Mouse (Mus musculus): ENCODE measurements around the gene P2ry10. TPM values are rescaled to one million over a fixed set of nuclear protein-coding genes. Genes with fewer than 3 reads are reported as not detected.
"Not testable (repeated sequence)": the region's sequence is repeated elsewhere in the genome, so short reads cannot be mapped to it uniquely, and the experiment has no call there.

P2ry10 gene
- total and polyA plus RNA-seq, 3 experiments: 8.3 to 42.2 (median 9.7) TPM

DNA sequence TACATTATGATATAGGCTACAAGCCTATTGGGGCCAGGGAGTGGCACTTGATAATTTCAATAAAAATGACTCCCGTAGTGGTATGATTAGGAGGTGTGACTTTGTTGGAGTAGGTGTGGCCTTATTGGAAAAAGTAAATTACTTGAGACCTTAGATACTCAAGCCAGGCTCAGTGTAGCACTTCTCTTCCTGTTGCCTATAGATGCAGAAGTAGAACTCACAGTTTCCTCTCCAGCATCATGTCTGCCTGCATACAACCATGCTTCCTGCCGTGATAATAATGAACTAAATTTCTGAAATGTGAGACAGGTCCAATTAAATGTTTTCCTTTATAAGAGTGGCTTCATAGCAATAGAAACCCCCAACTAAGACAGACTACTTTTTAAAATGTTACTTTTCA, 45.9 kb upstream of the P2ry10 start:
- Histone ChIP-seq H3K4me1 (ENCODE audit: control insufficient read depth in 1 of 2, insufficient read depth in 2 of 2) (no peaks in the 10 kb centered on the region), H3K27me3 (replicated peaks) (no peaks in the 10 kb centered on the region), H3K27ac (ENCODE audit: insufficient read depth, low read depth) (no peak overlapping the region), H3K36me3 (replicated peaks in 1 of 2; ENCODE audit: control insufficient read depth in 1 of 2, insufficient read depth in 1 of 2, low read length in 1 of 2) (no peaks in the 10 kb centered on the region), H3K9me3 (replicated peaks; ENCODE audit: low read length) (no peaks in the 10 kb centered on the region), H3K9ac (ENCODE audit: insufficient read depth, low read depth) (no peak overlapping the region), H3K4me3 (replicated peaks in 1 of 3; ENCODE audit: low read depth in 2 of 3, low read length in 2 of 3, poor library complexity in 1 of 3) (no peak overlapping the region), H3K79me2 (replicated peaks; ENCODE audit: control insufficient read depth, extremely low read depth, insufficient read depth, poor library complexity, severe bottlenecking) (no peaks in the 10 kb centered on the region), H3K4me2 (ENCODE audit: insufficient read depth, low read depth, poor library complexity, severe bottlenecking) (no peak overlapping the region)
- no peak for DNase-seq (ENCODE audit: extremely low read depth)
- in situ Hi-C loops (cut with MboI; ENCODE audit: low pct_ligation_motif_present, low pct_unique_long_range_greater_than_20kb, low sequenced_read_pairs): no loop called here
- TF ChIP-seq CHD2 (IDR thresholded peaks at IDR 0.05; ENCODE audit: low read length): no peak
- no peak for TF ChIP-seq MYC (IDR thresholded peaks at IDR 0.05; ENCODE audit: low read depth, low read length)
- no peak for TF ChIP-seq PAX5 (IDR thresholded peaks at IDR 0.05; ENCODE audit: low read length)
- no peak for TF ChIP-seq GABPA (IDR thresholded peaks at IDR 0.05; ENCODE audit: insufficient replicate concordance, low read depth, low read length)
- TF ChIP-seq EP300 (IDR thresholded peaks at IDR 0.05; ENCODE audit: low read length): no peak
- dilution Hi-C loops (cut with MboI; ENCODE audit: extremely low pct_ligation_motif_present, extremely low pct_unique_long_range_greater_than_20kb, low sequenced_read_pairs): no loop called here

DNA sequence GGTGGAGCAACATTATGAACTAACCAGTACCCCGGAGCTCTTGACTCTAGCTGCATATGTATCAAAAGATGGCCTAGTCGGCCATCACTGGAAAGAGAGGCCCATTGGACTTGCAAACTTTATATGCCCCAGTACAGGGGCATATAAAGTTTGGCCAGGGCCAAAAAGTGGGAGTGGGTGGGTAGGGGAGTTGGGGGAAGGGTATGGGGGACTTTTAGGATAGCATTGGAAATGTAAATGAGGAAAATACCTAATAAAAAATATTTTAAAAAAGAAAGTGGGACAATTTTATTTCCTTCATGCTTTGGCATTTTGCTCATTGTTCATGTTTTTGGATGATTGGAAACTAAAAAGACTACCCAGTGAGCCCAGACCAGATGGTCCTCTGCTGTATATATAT, 4.9 kb upstream of the P2ry10 start:
- H3K4me2 ChIP-seq (ENCODE audit: insufficient read depth, low read depth, poor library complexity, severe bottlenecking); DNase-seq (ENCODE audit: extremely low read depth); H3K9me3 ChIP-seq (replicated peaks; ENCODE audit: low read length); H3K4me1 ChIP-seq (ENCODE audit: control insufficient read depth in 1 of 2, insufficient read depth in 2 of 2); H3K27me3 ChIP-seq (replicated peaks); H3K4me3 ChIP-seq (replicated peaks in 1 of 3; ENCODE audit: low read depth in 2 of 3, low read length in 2 of 3, poor library complexity in 1 of 3); H3K36me3 ChIP-seq (replicated peaks in 1 of 2; ENCODE audit: control insufficient read depth in 1 of 2, insufficient read depth in 1 of 2, low read length in 1 of 2); H3K79me2 ChIP-seq (replicated peaks; ENCODE audit: control insufficient read depth, extremely low read depth, insufficient read depth, poor library complexity, severe bottlenecking); H3K9ac ChIP-seq (ENCODE audit: insufficient read depth, low read depth); dilution Hi-C loops (cut with MboI; ENCODE audit: extremely low pct_ligation_motif_present, extremely low pct_unique_long_range_greater_than_20kb, low sequenced_read_pairs); H3K27ac ChIP-seq (ENCODE audit: insufficient read depth, low read depth); in situ Hi-C loops (cut with MboI; ENCODE audit: low pct_ligation_motif_present, low pct_unique_long_range_greater_than_20kb, low sequenced_read_pairs): not testable (repeated sequence)

GRCm38 (mm10) chrX:107084320-107084719, 4.0 kb upstream of the P2ry10 start:
- Histone ChIP-seq H3K4me3 (replicated peaks in 1 of 3; ENCODE audit: low read depth in 2 of 3, low read length in 2 of 3, poor library complexity in 1 of 3) (no peak overlapping the region), H3K4me2 (ENCODE audit: insufficient read depth, low read depth, poor library complexity, severe bottlenecking) (no peak overlapping the region), H3K27ac (ENCODE audit: insufficient read depth, low read depth) (no peak overlapping the region), H3K36me3 (replicated peaks in 1 of 2; ENCODE audit: control insufficient read depth in 1 of 2, insufficient read depth in 1 of 2, low read length in 1 of 2) (no peaks in the 10 kb centered on the region), H3K9me3 (replicated peaks; ENCODE audit: low read length) (no peaks in the 10 kb centered on the region), H3K79me2 (replicated peaks; ENCODE audit: control insufficient read depth, extremely low read depth, insufficient read depth, poor library complexity, severe bottlenecking) (no peaks in the 10 kb centered on the region), H3K4me1 (ENCODE audit: control insufficient read depth in 1 of 2, insufficient read depth in 2 of 2) (peaks cover 2 to 4% of the 10 kb centered on the region in 2 experiments; a peak in 1 of 4 replicates), H3K9ac (ENCODE audit: insufficient read depth, low read depth) (no peak overlapping the region), H3K27me3 (replicated peaks) (no peaks in the 10 kb centered on the region)
- no peak for DNase-seq (ENCODE audit: extremely low read depth)
- TF ChIP-seq MAFK (IDR thresholded peaks at IDR 0.05; ENCODE audit: insufficient replicate concordance, low read length) (no peak), ZC3H11A (IDR thresholded peaks at IDR 0.05; ENCODE audit: low read depth, low read length) (no peak), EP300 (IDR thresholded peaks at IDR 0.05; ENCODE audit: low read length) (peak; percentile 59; the same call in 1 of the 2 replicates), PAX5 (IDR thresholded peaks at IDR 0.05; ENCODE audit: low read length) (no peak)
- dilution Hi-C loops (cut with MboI; ENCODE audit: extremely low pct_ligation_motif_present, extremely low pct_unique_long_range_greater_than_20kb, low sequenced_read_pairs): no loop called here
- in situ Hi-C loops (cut with MboI; ENCODE audit: low pct_ligation_motif_present, low pct_unique_long_range_greater_than_20kb, low sequenced_read_pairs): no loop called here
